14 mouse cellular contexts compared by ENCODE assay signal in the genomic region with DNA sequence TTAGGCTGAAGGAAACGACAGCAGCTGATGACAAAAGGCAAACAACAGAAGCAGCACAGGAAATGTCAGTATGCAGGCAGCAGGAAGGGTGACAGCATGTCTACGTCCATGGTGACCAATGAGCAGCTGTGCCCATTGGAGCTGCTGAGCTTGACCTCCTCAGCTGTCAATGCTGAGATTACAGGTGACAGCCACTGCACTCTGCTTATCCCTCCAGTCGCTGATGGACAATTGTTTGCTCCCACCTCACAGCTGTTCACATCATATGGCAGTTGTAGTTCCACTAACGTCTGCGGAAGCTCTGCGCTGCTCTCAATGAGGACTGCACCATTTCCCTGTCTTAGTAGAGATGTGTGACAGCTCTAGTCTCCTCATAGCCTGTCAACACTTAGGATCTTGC.
"Had no signal": no experiment of that assay in that cellular context is flagged by ENCODE, and none has a peak within 500 bp of the region (broad histone marks: within the 10 kb centered on the region; RNA-seq: fewer than 3 reads in every experiment).

No protein-coding gene starts in this region.

- H3K27me3 ChIP-seq: midbrain, embryonic 12.5 days; neural tube, embryonic 15.5 days had no signal

- H3K4me3 ChIP-seq: midbrain, embryonic 12.5 days; myocyte; neural tube, embryonic 15.5 days had no signal

- H3K4me1 ChIP-seq: midbrain, embryonic 12.5 days; neural tube, embryonic 15.5 days had no signal

- H3K27ac ChIP-seq: kidney, postnatal 0 days; liver, embryonic 14.5 days; midbrain, embryonic 12.5 days; neural tube, embryonic 15.5 days had no signal

- DNase-seq: kidney, adult 11 months; kidney, adult 9 months; kidney, postnatal 36 days; lung, adult 2 months; lung, postnatal 10 days; lung, postnatal 4 days; spleen, adult 18-20 months; thymus, adult 18-20 months; thymus, postnatal 14 days had no signal

- H3K9me3 ChIP-seq: midbrain, embryonic 12.5 days; neural tube, embryonic 15.5 days had no signal

- H3K9ac ChIP-seq: liver, embryonic 14.5 days; midbrain, embryonic 12.5 days; neural tube, embryonic 15.5 days had no signal

- H3K4me2 ChIP-seq: midbrain, embryonic 12.5 days; neural tube, embryonic 15.5 days had no signal
